Mouse (Mus musculus): Measurements from ENCODE around the gene Tmem88.

DNA sequence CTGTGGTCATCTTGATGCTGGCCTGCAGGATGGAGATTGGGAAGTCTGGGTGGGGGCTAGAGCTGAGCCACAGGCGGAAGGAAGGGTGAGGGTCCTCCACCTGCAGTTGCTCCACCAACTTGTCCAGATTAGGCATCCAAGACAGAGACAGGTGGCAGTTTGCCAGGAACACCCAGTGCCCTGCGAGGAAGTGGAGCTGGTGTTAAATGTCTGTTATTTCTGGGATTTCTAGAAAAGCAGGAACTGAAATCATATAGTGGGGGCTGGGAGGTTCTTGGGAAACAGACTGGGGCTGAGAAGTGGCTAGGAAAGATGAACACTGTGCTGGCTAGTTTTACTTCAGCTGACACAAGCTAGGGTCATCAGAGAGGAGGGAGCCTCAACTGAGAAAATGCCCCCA, 31.3 kb upstream of the Tmem88 start:
- TF ChIP-seq ZNF384 (IDR thresholded peaks at IDR 0.05; ENCODE audit: low read depth, low read length) (no peak), MAFK (IDR thresholded peaks at IDR 0.05; ENCODE audit: insufficient read depth, low read depth, low read length) (no peak), CHD2 (IDR thresholded peaks at IDR 0.05; ENCODE audit: low read depth, low read length) (no peak), HCFC1 (IDR thresholded peaks at IDR 0.05; ENCODE audit: borderline replicate concordance, insufficient read depth, low read length) (no peak), ZC3H11A (IDR thresholded peaks at IDR 0.05; ENCODE audit: borderline replicate concordance, low read depth, low read length) (no peak)
